Mouse (Mus musculus) heart, adult 2 months (tissue): Measurements from ENCODE around the gene Tgfbr3l. TPM values are rescaled to one million over a fixed set of nuclear protein-coding genes. Genes with fewer than 3 reads are reported as not detected.

Experiments
- DNase-seq, 2 experiments: peaks; one replicate each; pipeline ENCODE4 v3.0.0; 2021
- H3K27ac ChIP-seq: fragments of 200-600 bp; 2 replicates; pipeline ENCODE4 v1.8.1; 2022
- H3K27me3 ChIP-seq: fragments of 200-500 bp; 2 replicates; pipeline ENCODE4 v1.6.1; 2012; ENCODE audit warnings: mild to moderate bottlenecking, low read length, inconsistent platforms, mixed read lengths; ENCODE audit not compliant: control insufficient read depth, insufficient read depth
- H3K36me3 ChIP-seq: fragments of 200-500 bp; 2 replicates; pipeline ENCODE4 v1.6.1; 2012; ENCODE audit warnings: low read length, inconsistent platforms; ENCODE audit not compliant: control insufficient read depth, insufficient read depth
- H3K4me1 ChIP-seq: fragments of 200-500 bp; 2 replicates; pipeline ENCODE4 v1.6.1; 2011; ENCODE audit warnings: low read length; ENCODE audit not compliant: control insufficient read depth, insufficient read depth
- H3K4me3 ChIP-seq: fragments of 200-600 bp; 2 replicates; pipeline ENCODE4 v1.8.1; 2022
- H3K79me2 ChIP-seq: fragments of 200-500 bp; replicated peaks from 2 replicates; pipeline ENCODE4 v1.6.1; 2012; ENCODE audit warnings: mild to moderate bottlenecking, inconsistent platforms, low read length, moderate library complexity, mixed read lengths; ENCODE audit not compliant: control insufficient read depth, insufficient read depth
- H3K9ac ChIP-seq: fragments of 200-500 bp; 2 replicates; pipeline ENCODE4 v1.6.1; 2012; ENCODE audit warnings: low read depth, mild to moderate bottlenecking, control low read depth, inconsistent platforms, low read length, mixed read lengths
- CTCF ChIP-seq: fragments of 200-600 bp; IDR thresholded peaks from 2 replicates; pipeline ENCODE4 v1.8.1; 2022; ENCODE audit warnings: antibody characterized with exemption, mild to moderate bottlenecking, moderate library complexity
- EP300 ChIP-seq: fragments of 200-500 bp; IDR thresholded peaks from 2 replicates; pipeline ENCODE4 v1.6.1; 2011; ENCODE audit warnings: low read depth, low read length, control low read depth; ENCODE audit not compliant: insufficient read depth
- POLR2A ChIP-seq: fragments of 200-500 bp; IDR thresholded peaks from 2 replicates; pipeline ENCODE4 v1.6.1; 2011; ENCODE audit warnings: mild to moderate bottlenecking, low read depth, low read length, control low read depth; ENCODE audit not compliant: insufficient read depth
- WGBS: fragments of 180-500 bp; shearing (Covaris S2); methylation state at CpG from one replicate; pipeline ENCODE4 v1.1.7; 2018; 5-methylcytosine and 5-hydroxymethylcytosine counted together
- intact Hi-C: fragments of 180-260 bp; cut with DNase I; formaldehyde crosslinking; loops from one replicate; pipeline ENCODE4 v1.15.1; 2025
- polyA plus RNA-seq: library from polyadenylated mRNA; depleted of rRNA; stranded (reverse); fragments of >200 nt; gene quantifications from 2 replicates; pipeline ENCODE4 v1.2.3, GENCODE M21; 2012
- total RNA-seq, 2 experiments: library from RNA; stranded (reverse); gene quantifications; 2 replicates each; pipeline ENCODE4 v1.2.3; 2021

Gene Tgfbr3l
- total and polyA plus RNA-seq, 3 experiments, result 2.7 to 10.0 (median 3.8) TPM

DNA sequence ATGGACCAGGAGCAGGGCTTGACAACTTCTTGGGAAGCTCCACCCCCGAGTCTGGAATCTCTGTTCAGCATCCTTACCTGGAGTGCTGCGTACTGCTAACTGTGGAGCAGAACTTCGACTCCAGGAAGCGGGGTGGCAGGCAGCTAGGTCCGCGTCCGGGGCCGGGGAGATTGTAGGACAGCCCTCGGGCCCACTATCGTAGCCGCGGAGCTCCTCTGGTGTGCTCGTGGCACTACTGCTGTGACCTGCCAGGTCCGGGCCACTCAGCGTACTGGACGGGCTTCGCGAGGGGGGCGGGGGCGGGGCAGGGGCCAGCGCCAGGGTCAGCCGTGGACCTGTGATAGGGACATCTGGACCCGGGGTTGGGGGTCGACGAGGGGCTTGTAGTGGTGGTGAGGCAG, 35.2 kb upstream of the Tgfbr3l start:
- Histone ChIP-seq H3K27me3 (peaks cover 14% of the 10 kb centered on the region), H3K79me2 (no peaks in the 10 kb centered on the region), H3K27ac (no peak overlapping the region), H3K4me3 (no peak overlapping the region), H3K4me1 (peaks cover 3% of the 10 kb centered on the region; the same call in 1 of the 2 replicates), H3K9ac (peak overlapping the region; percentile 49; the same call in 1 of the 2 replicates), H3K36me3 (no peaks in the 10 kb centered on the region)
- no peak for TF ChIP-seq EP300
- peak in 1 of 2 experiments; percentile 35 for DNase-seq
- intact Hi-C loops, result no loop called here
- under 1% methylated on average over 23 of the region's 25 CpGs for WGBS

DNA sequence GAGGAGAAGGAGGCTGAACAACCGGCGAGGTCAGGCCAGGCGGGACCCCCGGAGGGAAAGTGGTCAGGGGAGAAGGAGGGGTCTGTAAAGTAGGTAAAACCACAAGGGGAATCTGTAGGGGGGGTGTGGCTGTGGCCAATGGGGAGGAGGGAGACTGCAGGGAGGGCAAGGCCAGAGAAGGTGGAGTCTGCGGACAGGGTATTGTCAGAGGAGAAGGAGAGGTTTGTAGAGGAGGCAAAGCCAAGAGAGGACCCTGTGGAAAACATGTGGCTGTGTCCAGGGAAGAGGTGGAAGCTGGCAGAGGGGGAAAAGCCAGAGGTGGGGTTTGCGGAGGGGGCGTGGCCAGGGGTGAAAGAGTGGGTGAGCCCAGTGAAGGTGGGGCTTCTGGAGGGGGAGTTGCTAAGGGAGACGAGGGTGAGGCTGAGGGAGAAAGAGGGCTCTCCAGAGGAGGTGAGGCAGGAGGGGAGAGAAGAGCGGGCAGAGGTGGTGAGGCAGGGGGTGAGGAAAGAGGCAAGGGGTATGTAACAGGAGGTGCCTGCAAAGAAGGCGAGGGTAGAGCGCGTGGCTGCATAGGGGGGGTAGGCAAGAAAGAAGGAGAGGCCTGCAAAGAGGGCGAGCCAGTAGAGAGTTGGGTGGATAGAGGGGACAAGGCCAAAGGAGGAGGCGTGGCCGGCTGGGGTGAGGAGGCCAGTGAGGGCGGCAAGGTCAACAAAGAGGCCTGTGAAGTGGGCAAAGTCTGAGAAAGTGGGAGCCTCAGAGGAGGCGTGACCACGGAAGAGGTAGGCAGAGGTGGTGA, 34.6 kb upstream of the Tgfbr3l start:
- H3K4me1 ChIP-seq, result peaks cover 3% of the 10 kb centered on the region; the same call in 1 of the 2 replicates
- no peak for TF ChIP-seq EP300
- no peak for TF ChIP-seq POLR2A
- TF ChIP-seq CTCF, result no peak
- H3K4me3 ChIP-seq, result peak overlapping the region; percentile 37
- H3K36me3 ChIP-seq, result no peaks in the 10 kb centered on the region
- H3K27me3 ChIP-seq, result peaks cover 15% of the 10 kb centered on the region
- intact Hi-C loops, result no loop called here
- no peaks in the 10 kb centered on the region for H3K79me2 ChIP-seq
- no peak overlapping the region for H3K27ac ChIP-seq
- peak overlapping the region; percentile 49 for H3K9ac ChIP-seq
- WGBS, result 7% methylated on average over 18 of the region's 18 CpGs
- peak; percentile 48 to 51 for DNase-seq

DNA sequence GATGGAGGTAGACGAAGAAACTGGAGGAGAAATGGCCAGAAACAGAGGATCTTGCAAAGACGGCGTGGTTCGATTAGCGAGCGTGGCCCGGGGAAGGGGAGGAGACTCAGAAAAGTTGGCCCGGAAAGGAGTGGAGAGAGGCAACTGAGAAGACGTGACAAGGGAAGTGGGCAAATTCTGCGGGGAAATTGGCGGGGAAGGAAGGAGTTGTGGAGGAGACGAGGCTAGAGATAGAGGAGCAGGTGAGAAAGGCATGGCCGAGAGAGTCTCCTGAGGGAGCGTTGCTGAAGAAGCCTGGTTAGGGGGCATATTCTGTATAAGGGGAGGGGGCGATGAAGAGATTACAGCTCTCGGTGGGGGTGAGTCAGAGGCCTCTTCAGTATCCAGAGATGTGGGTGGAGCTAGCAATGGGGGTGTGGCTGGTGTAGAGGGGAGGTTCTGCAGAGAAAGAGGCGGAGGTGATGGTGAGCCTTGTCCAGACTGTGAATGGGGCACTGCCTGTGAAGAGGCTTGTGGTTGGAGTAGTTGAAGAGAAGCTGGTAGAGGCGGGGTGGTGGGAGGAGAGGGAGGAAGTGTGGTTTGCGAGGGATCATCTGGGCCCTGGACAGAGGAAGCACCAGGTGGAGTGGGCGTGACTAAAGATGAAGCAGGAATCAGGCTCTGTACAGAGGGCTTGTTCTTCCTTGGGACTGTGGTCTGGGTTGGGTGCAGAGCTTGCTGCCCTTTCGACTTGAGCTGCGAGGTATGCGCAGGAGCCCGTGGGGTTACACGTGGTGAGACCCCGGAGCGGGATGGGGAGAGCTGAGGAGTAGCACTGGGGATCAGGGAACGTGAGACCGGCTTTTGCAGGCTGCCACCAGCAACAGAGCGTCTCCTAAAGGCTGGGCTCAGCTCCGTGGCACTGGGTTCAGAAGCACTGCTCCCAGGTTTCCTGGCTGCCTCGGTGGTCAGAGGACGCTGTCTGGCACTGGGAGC, 33.7 kb upstream of the Tgfbr3l start:
- peaks cover 17% of the 10 kb centered on the region for H3K27me3 ChIP-seq
- TF ChIP-seq EP300 (no peak), POLR2A (no peak), CTCF (no peak)
- peaks cover 3% of the 10 kb centered on the region; the same call in 1 of the 2 replicates for H3K4me1 ChIP-seq
- peak overlapping the region; percentile 49 for H3K9ac ChIP-seq
- DNase-seq, result peak; percentile 47 to 52
- H3K27ac ChIP-seq, result no peak overlapping the region
- H3K4me3 ChIP-seq, result peak overlapping the region; percentile 37
- WGBS, result 12% methylated on average over 33 of the region's 33 CpGs
- H3K79me2 ChIP-seq, result no peaks in the 10 kb centered on the region
- intact Hi-C loops, result no loop called here
- H3K36me3 ChIP-seq, result no peaks in the 10 kb centered on the region

DNA sequence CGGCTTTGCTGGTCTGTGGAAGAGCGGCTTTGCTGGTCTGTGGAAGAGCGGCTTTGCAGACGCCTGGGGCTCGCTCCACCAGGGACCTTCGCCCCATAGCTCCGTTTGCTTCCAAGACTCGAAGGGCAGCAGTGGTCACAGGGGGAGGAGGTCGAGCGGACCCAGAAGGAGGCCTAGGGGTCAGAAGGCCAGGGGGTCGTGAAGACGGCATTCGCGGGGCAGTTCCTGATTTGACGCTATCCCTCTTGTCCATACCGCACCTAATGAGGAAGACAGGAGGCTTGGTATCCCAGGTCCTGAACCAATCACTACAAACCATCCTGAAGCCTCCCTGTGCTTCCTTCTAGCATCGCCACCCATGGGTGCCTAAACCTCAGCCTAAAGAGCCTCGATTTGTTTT, 31.7 kb upstream of the Tgfbr3l start:
- Histone ChIP-seq H3K9ac (no peak overlapping the region), H3K4me1 (peaks cover 3% of the 10 kb centered on the region; the same call in 1 of the 2 replicates), H3K79me2 (no peaks in the 10 kb centered on the region), H3K36me3 (no peaks in the 10 kb centered on the region), H3K27ac (no peak overlapping the region), H3K27me3 (peaks cover 17% of the 10 kb centered on the region), H3K4me3 (no peak overlapping the region)
- intact Hi-C loops, result no loop called here
- TF ChIP-seq EP300 (no peak), CTCF (no peak), POLR2A (no peak)
- WGBS, result 19% methylated on average over 18 of the region's 18 CpGs
- DNase-seq, result no peak

DNA sequence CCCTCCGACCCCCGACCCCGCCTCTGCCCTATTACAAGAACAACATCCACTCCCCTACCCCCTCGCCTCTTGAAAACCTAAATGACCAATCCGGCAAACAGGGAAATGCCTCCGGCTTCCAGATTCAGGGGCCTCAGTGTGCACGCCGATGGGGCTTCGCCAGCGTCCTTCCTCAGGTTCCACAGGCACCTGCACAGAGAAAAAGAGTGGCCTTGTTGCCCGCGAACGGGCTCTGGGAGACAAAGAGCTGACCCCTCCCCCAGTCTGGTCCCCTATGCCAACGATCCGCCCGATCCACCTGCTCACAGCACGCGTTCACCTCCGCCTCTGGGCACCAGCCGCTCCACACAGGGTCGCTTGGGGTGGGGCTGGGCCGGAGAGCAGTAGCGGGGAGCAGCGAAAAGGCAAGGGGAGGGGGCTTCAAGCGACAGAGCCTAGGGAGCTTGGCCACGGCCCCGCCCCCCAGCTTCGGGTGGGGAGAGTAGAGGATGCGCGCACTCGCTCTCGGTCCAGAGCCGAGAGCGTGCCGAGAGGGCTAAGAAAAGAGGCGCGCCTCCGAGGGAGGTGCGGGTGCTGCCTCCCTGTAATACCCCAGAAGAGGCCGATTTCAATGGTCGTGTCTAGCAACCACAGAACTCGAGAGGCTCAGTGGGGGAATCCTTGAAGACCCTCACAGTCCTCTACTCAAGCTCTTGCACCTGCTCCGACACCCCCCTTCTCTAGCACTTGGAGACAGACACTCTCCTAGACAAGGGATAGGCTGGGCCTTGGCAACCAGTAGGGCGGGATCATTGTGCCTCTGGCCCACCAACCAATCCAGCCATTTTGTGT, 31.0 kb upstream of the Tgfbr3l start, which contains the start of gene Prr36:
Gene Prr36 (minus strand): TSS at position 669 of the 831 bp plus-strand sequence.
- H3K27ac ChIP-seq, result no peak within 1 kb of the TSS
- no peaks in the 10 kb centered on the region for H3K79me2 ChIP-seq
- 0 out of 2 replicates have a peak within 1 kb of the TSS, but pooled peaks have one; percentile 2 for H3K4me3 ChIP-seq
- no peak for DNase-seq
- peaks cover 17% of the 10 kb centered on the region for H3K27me3 ChIP-seq
- H3K4me1 ChIP-seq, result peaks cover 3% of the 10 kb centered on the region; the same call in 1 of the 2 replicates
- 4% methylated on average over 44 of the region's 44 CpGs for WGBS
- no peaks in the 10 kb centered on the region for H3K36me3 ChIP-seq
- intact Hi-C loops, result no loop called here
- H3K9ac ChIP-seq, result no peak within 1 kb of the TSS
- TF ChIP-seq CTCF (no peak), EP300 (no peak), POLR2A (no peak)
